Mouse (Mus musculus) midbrain, embryonic 13.5 days (tissue): Measurements from ENCODE around the gene Kat2a. TPM values are rescaled to one million over a fixed set of nuclear protein-coding genes. Genes with fewer than 3 reads are reported as not detected.

Experiments
- ATAC-seq: fragments of 200-750 bp; cut with Nextera tagmentation; 2 replicates; pipeline ENCODE4 v1.8.0; 2017; ENCODE audit warnings: mild to moderate bottlenecking, moderate TSS enrichment, moderate library complexity
- H3K27ac ChIP-seq: fragments of 300-500 bp; sonication (generic); 2 replicates; pipeline ENCODE4 v1.5.1; 2015; ENCODE audit warnings: inconsistent platforms, mild to moderate bottlenecking, moderate library complexity
- H3K27me3 ChIP-seq: fragments of 300-500 bp; sonication (generic); 2 replicates; pipeline ENCODE4 v1.6.1; 2015; ENCODE audit warnings: mild to moderate bottlenecking, inconsistent platforms
- H3K36me3 ChIP-seq: fragments of 300-500 bp; sonication (generic); 2 replicates; pipeline ENCODE4 v1.6.1; 2015; ENCODE audit warnings: mild to moderate bottlenecking, inconsistent platforms
- H3K4me1 ChIP-seq: fragments of 300-500 bp; sonication (generic); replicated peaks from 2 replicates; pipeline ENCODE4 v1.6.1; 2015; ENCODE audit warnings: inconsistent platforms
- H3K4me2 ChIP-seq: fragments of 300-500 bp; sonication (generic); replicated peaks from 2 replicates; pipeline ENCODE4 v1.6.1; 2015; ENCODE audit warnings: moderate library complexity, mild to moderate bottlenecking, inconsistent platforms
- H3K4me3 ChIP-seq: fragments of 300-500 bp; sonication (generic); replicated peaks from 2 replicates; pipeline ENCODE4 v1.5.1; 2015; ENCODE audit warnings: mild to moderate bottlenecking, inconsistent platforms
- H3K9ac ChIP-seq: fragments of 300-500 bp; sonication (generic); replicated peaks from 2 replicates; pipeline ENCODE4 v1.6.1; 2015; ENCODE audit warnings: mild to moderate bottlenecking, inconsistent platforms
- H3K9me3 ChIP-seq: fragments of 300-500 bp; sonication (generic); 2 replicates; pipeline ENCODE4 v1.6.1; 2016; ENCODE audit warnings: mild to moderate bottlenecking, inconsistent platforms
- WGBS: fragments of 180-500 bp; shearing (Covaris S2); methylation state at CpG from one replicate; pipeline ENCODE4 v1.1.7; 2015; 5-methylcytosine and 5-hydroxymethylcytosine counted together
- polyA plus RNA-seq: library from polyadenylated mRNA; unstranded; fragments of >200 nt; fragmentation: Nextera tagmentation; extraction: Ambion mirVana; gene quantifications from 2 replicates; pipeline ENCODE4 v1.2.1, GENCODE M21; 2015

Kat2a gene
- polyA plus RNA-seq, 1 experiment from 2014 or later: 47.7 TPM

DNA sequence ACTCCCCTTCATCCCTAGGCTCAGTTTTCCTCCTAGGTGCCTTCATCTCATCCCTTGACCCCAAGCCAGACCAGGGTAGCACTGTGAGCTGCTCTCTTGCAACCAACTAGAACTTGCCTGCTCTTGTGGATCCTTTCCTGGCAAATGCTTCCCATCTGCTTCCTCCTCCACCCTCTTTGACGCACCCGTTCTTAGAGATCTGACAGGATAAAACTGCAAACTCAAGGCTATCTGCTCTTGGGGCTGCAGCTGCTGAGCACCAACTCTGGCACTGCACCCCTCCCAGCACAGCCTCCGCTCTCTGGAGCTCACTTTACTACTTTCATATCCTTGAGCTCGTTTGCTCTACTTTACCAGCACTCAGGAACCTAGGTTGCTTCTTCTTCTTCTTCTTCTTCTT lies 36.4 kb upstream of the Kat2a start:
- H3K36me3 ChIP-seq: peaks cover 46% of the 10 kb centered on the region

GRCm38 (mm10) chr11:100747114-100747513 lies 34.8 kb upstream of the Kat2a start:
- peaks cover 50% of the 10 kb centered on the region for H3K36me3 ChIP-seq
- H3K4me1 ChIP-seq: no peaks in the 10 kb centered on the region
- ATAC-seq: no peak
- H3K27me3 ChIP-seq: peaks cover 10% of the 10 kb centered on the region
- no peak overlapping the region for H3K4me3 ChIP-seq
- no peak overlapping the region for H3K9ac ChIP-seq
- H3K9me3 ChIP-seq: no peaks in the 10 kb centered on the region
- WGBS: 79% methylated on average over 5 of the region's 5 CpGs
- H3K4me2 ChIP-seq: no peak overlapping the region
- no peak overlapping the region for H3K27ac ChIP-seq

More for the DNA sequence above, 36.4 kb upstream of the Kat2a start:
- Histone ChIP-seq H3K27me3 (peaks cover 10% of the 10 kb centered on the region), H3K4me3 (no peak overlapping the region), H3K4me1 (no peaks in the 10 kb centered on the region), H3K9me3 (no peaks in the 10 kb centered on the region), H3K27ac (no peak overlapping the region), H3K9ac (no peak overlapping the region), H3K4me2 (no peak overlapping the region)
- 95% methylated on average over 4 of the region's 4 CpGs for WGBS
- ATAC-seq: no peak

GRCm38 (mm10) chr11:100746546-100746945 lies 34.3 kb upstream of the Kat2a start:
- no peak overlapping the region for H3K4me2 ChIP-seq
- H3K27ac ChIP-seq: no peak overlapping the region
- WGBS: 86% methylated on average over 10 of the region's 10 CpGs
- no peak overlapping the region for H3K4me3 ChIP-seq
- H3K36me3 ChIP-seq: peaks cover 48% of the 10 kb centered on the region
- ATAC-seq: no peak
- H3K9me3 ChIP-seq: no peaks in the 10 kb centered on the region
- H3K27me3 ChIP-seq: peaks cover 10% of the 10 kb centered on the region
- H3K9ac ChIP-seq: no peak overlapping the region
- H3K4me1 ChIP-seq: no peaks in the 10 kb centered on the region

GRCm38 (mm10) chr11:100745085-100745484 lies 32.8 kb upstream of the Kat2a start:
- H3K4me2 ChIP-seq: no peak overlapping the region

GRCm38 (mm10) chr11:100741348-100741747 lies 29.1 kb upstream of the Kat2a start:
- no peak overlapping the region for H3K4me3 ChIP-seq
- 77% methylated on average over 6 of the region's 6 CpGs for WGBS
- no peak overlapping the region for H3K27ac ChIP-seq
- H3K4me1 ChIP-seq: peaks cover 18% of the 10 kb centered on the region
- no peak overlapping the region for H3K9ac ChIP-seq
- no peak for ATAC-seq
- peaks cover 32% of the 10 kb centered on the region for H3K36me3 ChIP-seq
- H3K9me3 ChIP-seq: no peaks in the 10 kb centered on the region
- 0 out of 2 replicates have a peak, but pooled peaks cover 4% of the 10 kb centered on the region for H3K27me3 ChIP-seq
- no peak overlapping the region for H3K4me2 ChIP-seq

More at GRCm38 (mm10) chr11:100745085-100745484, 32.8 kb upstream of the Kat2a start:
- no peak overlapping the region for H3K27ac ChIP-seq
- peak; percentile 67; the same call in 1 of the 2 replicates for ATAC-seq
- 19% methylated on average over 6 of the region's 6 CpGs for WGBS
- peaks cover 14% of the 10 kb centered on the region for H3K27me3 ChIP-seq
- H3K4me1 ChIP-seq: no peaks in the 10 kb centered on the region
- H3K9me3 ChIP-seq: no peaks in the 10 kb centered on the region
- no peak overlapping the region for H3K9ac ChIP-seq
- H3K4me3 ChIP-seq: no peak overlapping the region
- H3K36me3 ChIP-seq: peaks cover 42% of the 10 kb centered on the region

DNA sequence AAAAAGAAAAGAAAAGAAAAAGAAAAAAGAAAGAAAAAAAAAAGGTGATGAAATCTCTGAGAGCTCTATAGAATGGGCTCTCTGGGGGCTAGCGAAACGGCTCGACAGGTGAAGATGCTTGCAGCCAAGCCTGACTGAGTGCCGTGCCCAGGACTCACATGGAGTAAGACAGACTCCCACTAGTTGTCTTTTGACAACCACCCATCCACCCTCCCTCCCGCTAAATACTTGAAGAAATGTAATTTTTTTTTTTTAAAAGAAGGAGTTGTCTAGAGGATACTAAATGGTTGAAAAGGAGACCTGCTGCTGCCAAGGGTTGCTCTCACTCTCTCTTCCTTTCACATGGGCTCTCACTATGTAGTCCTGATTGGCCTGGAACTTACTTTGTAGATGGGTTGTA lies 26.5 kb upstream of the Kat2a start:
- Histone ChIP-seq H3K36me3 (peaks cover 16% of the 10 kb centered on the region), H3K9me3 (no peaks in the 10 kb centered on the region), H3K9ac (peak overlapping the region; percentile 68), H3K27me3 (0 out of 2 replicates have a peak, but pooled peaks cover 4% of the 10 kb centered on the region), H3K4me1 (peaks cover 27% of the 10 kb centered on the region), H3K4me3 (peak overlapping the region; percentile 84), H3K27ac (peak overlapping the region; percentile 84; the same call in 1 of the 2 replicates), H3K4me2 (peak overlapping the region; percentile 59)
- 0 out of 2 replicates have a peak, but pooled peaks have one; percentile 13 for ATAC-seq
- WGBS: 16% methylated on average over 5 of the region's 5 CpGs

GRCm38 (mm10) chr11:100738066-100738604 lies 25.9 kb upstream of the Kat2a start, which contains the start of gene Rab5c:
Rab5c (minus strand) TSS chr11:100738215.
- H3K4me3 ChIP-seq: peak within 1 kb of the TSS; percentile 84
- peaks cover 15% of the 10 kb centered on the region for H3K36me3 ChIP-seq
- H3K9ac ChIP-seq: peak within 1 kb of the TSS; percentile 92
- ATAC-seq: peak; percentile 100
- H3K27ac ChIP-seq: peak within 1 kb of the TSS; percentile 84
- no peaks in the 10 kb centered on the region for H3K9me3 ChIP-seq
- H3K27me3 ChIP-seq: 0 out of 2 replicates have a peak, but pooled peaks cover 4% of the 10 kb centered on the region
- under 1% methylated on average over 39 of the region's 39 CpGs for WGBS
- peaks cover 27% of the 10 kb centered on the region for H3K4me1 ChIP-seq
- peak within 1 kb of the TSS; percentile 87 for H3K4me2 ChIP-seq

DNA sequence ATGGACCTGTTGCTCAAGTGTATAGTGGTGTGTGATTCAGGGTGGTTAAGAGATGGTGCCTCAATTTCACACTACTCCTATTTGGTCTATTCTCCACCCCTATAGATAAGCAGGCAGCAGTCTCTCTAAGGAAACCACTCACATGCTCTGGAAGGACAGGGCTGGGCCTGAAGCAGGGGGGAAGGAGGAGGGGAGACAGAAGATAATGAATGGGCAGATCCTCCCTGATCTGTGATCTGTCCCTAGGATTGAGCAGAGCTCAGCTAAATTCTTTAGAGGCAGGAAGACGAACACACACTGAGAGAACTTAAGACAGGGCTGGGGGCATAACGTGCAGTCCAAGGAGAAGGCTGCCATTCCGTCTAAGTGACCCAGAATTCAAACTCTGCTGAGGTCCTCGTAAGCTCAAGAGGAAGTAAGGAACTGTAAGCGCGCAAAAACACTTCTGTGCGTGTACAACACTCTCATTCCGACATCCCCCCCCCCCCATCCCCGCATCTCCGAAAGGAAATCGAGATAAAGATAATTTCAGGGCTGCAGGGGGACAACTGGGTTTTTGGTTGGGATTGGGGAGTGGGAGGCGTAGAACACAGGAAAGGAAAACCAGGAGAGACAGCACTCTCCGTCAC lies 25.0 kb upstream of the Kat2a start:
- Histone ChIP-seq H3K27ac (no peak overlapping the region), H3K4me1 (peaks cover 27% of the 10 kb centered on the region), H3K9ac (peak overlapping the region; percentile 92), H3K36me3 (peaks cover 21% of the 10 kb centered on the region), H3K4me2 (peak overlapping the region; percentile 87), H3K27me3 (0 out of 2 replicates have a peak, but pooled peaks cover 4% of the 10 kb centered on the region), H3K4me3 (peak overlapping the region; percentile 84), H3K9me3 (no peaks in the 10 kb centered on the region)
- WGBS: 3% methylated on average over 13 of the region's 13 CpGs
- no peak for ATAC-seq

- peak overlapping the region; percentile 84 for H3K4me3 ChIP-seq
- peaks cover 27% of the 10 kb centered on the region for H3K4me1 ChIP-seq
- peaks cover 19% of the 10 kb centered on the region for H3K36me3 ChIP-seq
- no peak overlapping the region for H3K27ac ChIP-seq
- ATAC-seq: no peak
- no peaks in the 10 kb centered on the region for H3K9me3 ChIP-seq
- WGBS: 88% methylated on average over 4 of the region's 4 CpGs
- H3K4me2 ChIP-seq: peak overlapping the region; percentile 87
- H3K27me3 ChIP-seq: 0 out of 2 replicates have a peak, but pooled peaks cover 4% of the 10 kb centered on the region
- H3K9ac ChIP-seq: peak overlapping the region; percentile 92
These were observed 24.4 kb upstream of the Kat2a start for GRCm38 (mm10) chr11:100736746-100737080.

GRCm38 (mm10) chr11:100735954-100736745 lies 23.9 kb upstream of the Kat2a start:
- H3K27ac ChIP-seq: no peak overlapping the region
- H3K9me3 ChIP-seq: no peaks in the 10 kb centered on the region
- no peak overlapping the region for H3K4me3 ChIP-seq
- H3K4me1 ChIP-seq: peaks cover 27% of the 10 kb centered on the region
- 86% methylated on average over 14 of the region's 14 CpGs for WGBS
- no peak for ATAC-seq
- H3K27me3 ChIP-seq: 0 out of 2 replicates have a peak, but pooled peaks cover 3% of the 10 kb centered on the region
- peak overlapping the region; percentile 87; the same call in 1 of the 2 replicates for H3K4me2 ChIP-seq
- H3K9ac ChIP-seq: peak overlapping the region; percentile 23; the same call in 1 of the 2 replicates
- peaks cover 14% of the 10 kb centered on the region for H3K36me3 ChIP-seq

GRCm38 (mm10) chr11:100735134-100735865 lies 23.0 kb upstream of the Kat2a start:
- Histone ChIP-seq H3K9ac (no peak overlapping the region; the same call in 1 of the 2 replicates), H3K36me3 (peaks cover 12% of the 10 kb centered on the region), H3K4me3 (no peak overlapping the region), H3K9me3 (no peaks in the 10 kb centered on the region), H3K27me3 (no peaks in the 10 kb centered on the region), H3K27ac (no peak overlapping the region), H3K4me2 (no peak overlapping the region), H3K4me1 (peaks cover 27% of the 10 kb centered on the region)
- no peak for ATAC-seq
- WGBS: 95% methylated on average over 9 of the region's 9 CpGs
